Mouse (Mus musculus) testis, adult 2 months (tissue): ENCODE data around the gene Sell. TPM values are rescaled to one million over a fixed set of nuclear protein-coding genes. Genes with fewer than 3 reads are reported as not detected.

Experiments
- H3K27ac ChIP-seq: fragments of 200-500 bp; 2 replicates; pipeline ENCODE4 v1.5.1; 2012; ENCODE audit warnings: low read depth, low read length; ENCODE audit not compliant: control insufficient read depth, insufficient read depth
- H3K27me3 ChIP-seq: fragments of 200-500 bp; 2 replicates; pipeline ENCODE4 v1.6.1; 2012; ENCODE audit warnings: mild to moderate bottlenecking, low read length, moderate library complexity; ENCODE audit not compliant: control insufficient read depth, insufficient read depth
- H3K36me3 ChIP-seq: fragments of 200-500 bp; 2 replicates; pipeline ENCODE4 v1.6.1; 2012; ENCODE audit warnings: mild to moderate bottlenecking, low read length; ENCODE audit not compliant: control insufficient read depth, insufficient read depth
- H3K4me1 ChIP-seq: fragments of 200-500 bp; 2 replicates; pipeline ENCODE4 v1.6.1; 2012; ENCODE audit warnings: low read length; ENCODE audit not compliant: control insufficient read depth, insufficient read depth
- H3K4me3 ChIP-seq: fragments of 200-500 bp; 2 replicates; pipeline ENCODE4 v1.5.1; 2012; ENCODE audit warnings: low read depth, mild to moderate bottlenecking, low read length, moderate library complexity, mixed read lengths; ENCODE audit not compliant: control insufficient read depth
- CTCF ChIP-seq: fragments of 200-500 bp; IDR thresholded peaks from 2 replicates; pipeline ENCODE4 v1.5.1; 2012; ENCODE audit warnings: low read depth, mild to moderate bottlenecking, inconsistent platforms, low read length, moderate library complexity; ENCODE audit not compliant: control insufficient read depth, insufficient read depth, insufficient replicate concordance
- POLR2A ChIP-seq: fragments of 200-500 bp; IDR thresholded peaks from 2 replicates; pipeline ENCODE4 v1.6.1; 2012; ENCODE audit warnings: low read depth, mild to moderate bottlenecking, inconsistent platforms, low read length, moderate library complexity; ENCODE audit not compliant: control insufficient read depth
- polyA plus RNA-seq: library from polyadenylated mRNA; depleted of rRNA; stranded (reverse); fragments of >200 nt; gene quantifications from 2 replicates; pipeline ENCODE4 v1.2.3, GENCODE M21; 2012

The Sell gene
- polyA plus RNA-seq, 1 experiment, result 2.2 TPM

- Histone ChIP-seq H3K36me3 (no peaks in the 10 kb centered on the region), H3K4me3 (no peak overlapping the region), H3K27me3 (no peaks in the 10 kb centered on the region), H3K27ac (no peak overlapping the region), H3K4me1 (no peaks in the 10 kb centered on the region)
- TF ChIP-seq POLR2A (no peak), CTCF (no peak)
Measured at GRCm38 (mm10) chr1:164075416-164075815, 13.6 kb downstream of the Sell start.

GRCm38 (mm10) chr1:164076441-164076840, 14.7 kb downstream of the Sell start:
- no peaks in the 10 kb centered on the region for H3K27me3 ChIP-seq
- H3K36me3 ChIP-seq, result no peaks in the 10 kb centered on the region
- TF ChIP-seq POLR2A, result no peak
- no peak for TF ChIP-seq CTCF
- no peaks in the 10 kb centered on the region for H3K4me1 ChIP-seq
- no peak overlapping the region for H3K27ac ChIP-seq
- no peak overlapping the region for H3K4me3 ChIP-seq

GRCm38 (mm10) chr1:164077031-164077430, 15.2 kb downstream of the Sell start:
- Histone ChIP-seq H3K27me3 (no peaks in the 10 kb centered on the region), H3K4me3 (no peak overlapping the region), H3K4me1 (no peaks in the 10 kb centered on the region), H3K36me3 (no peaks in the 10 kb centered on the region), H3K27ac (no peak overlapping the region)
- no peak for TF ChIP-seq POLR2A
- TF ChIP-seq CTCF, result no peak

- peak overlapping the region; percentile 73; the same call in 1 of the 2 replicates for H3K4me3 ChIP-seq
- TF ChIP-seq CTCF (no peak), POLR2A (no peak)
- no peaks in the 10 kb centered on the region for H3K4me1 ChIP-seq
- H3K36me3 ChIP-seq, result no peaks in the 10 kb centered on the region
- no peaks in the 10 kb centered on the region for H3K27me3 ChIP-seq
- peak overlapping the region; percentile 91; the same call in 1 of the 2 replicates for H3K27ac ChIP-seq
Measured at GRCm38 (mm10) chr1:164078323-164078741, 16.6 kb downstream of the Sell start.

GRCm38 (mm10) chr1:164079091-164079490, 17.3 kb downstream of the Sell start:
- no peaks in the 10 kb centered on the region for H3K4me1 ChIP-seq
- H3K4me3 ChIP-seq, result peak overlapping the region; percentile 73
- H3K36me3 ChIP-seq, result no peaks in the 10 kb centered on the region
- H3K27me3 ChIP-seq, result no peaks in the 10 kb centered on the region
- H3K27ac ChIP-seq, result peak overlapping the region; percentile 91
- TF ChIP-seq CTCF, result no peak
- peak; percentile 69; the same call in 1 of the 2 replicates for TF ChIP-seq POLR2A

GRCm38 (mm10) chr1:164083046-164083445, 21.3 kb downstream of the Sell start:
- H3K27me3 ChIP-seq, result no peaks in the 10 kb centered on the region
- no peaks in the 10 kb centered on the region for H3K36me3 ChIP-seq
- no peak overlapping the region for H3K27ac ChIP-seq
- TF ChIP-seq POLR2A (no peak), CTCF (no peak)
- H3K4me1 ChIP-seq, result no peaks in the 10 kb centered on the region
- no peak overlapping the region for H3K4me3 ChIP-seq

- H3K27ac ChIP-seq, result no peak overlapping the region
- H3K4me1 ChIP-seq, result no peaks in the 10 kb centered on the region
- no peaks in the 10 kb centered on the region for H3K27me3 ChIP-seq
- TF ChIP-seq POLR2A (no peak), CTCF (no peak)
- no peak overlapping the region for H3K4me3 ChIP-seq
- no peaks in the 10 kb centered on the region for H3K36me3 ChIP-seq
Measured at GRCm38 (mm10) chr1:164086797-164087196, 25.0 kb downstream of the Sell start.

- H3K27me3 ChIP-seq, result no peaks in the 10 kb centered on the region
- no peak for TF ChIP-seq CTCF
- no peak for TF ChIP-seq POLR2A
- H3K36me3 ChIP-seq, result no peaks in the 10 kb centered on the region
- H3K27ac ChIP-seq, result no peak overlapping the region
- H3K4me3 ChIP-seq, result no peak overlapping the region
- no peaks in the 10 kb centered on the region for H3K4me1 ChIP-seq
Measured at GRCm38 (mm10) chr1:164087872-164088271, 26.1 kb downstream of the Sell start.
